Mouse (Mus musculus): Measurements from ENCODE around the gene Tbc1d15. TPM values are rescaled to one million over a fixed set of nuclear protein-coding genes. Genes with fewer than 3 reads are reported as not detected.

Tbc1d15 gene
- polyA plus RNA-seq, 1 experiment from 2014 or later: 35.0 TPM

GRCm38 (mm10) chr10:115232513-115232912 lies 18.8 kb downstream of the Tbc1d15 start:
- Histone ChIP-seq H3K9ac (no peak overlapping the region), H3K9me3 (ENCODE audit: control insufficient read depth, low read length) (no peaks in the 10 kb centered on the region), H3K4me3 (replicated peaks; ENCODE audit: low read length) (no peak overlapping the region), H3K36me3 (replicated peaks; ENCODE audit: control insufficient read depth, insufficient read depth) (peaks cover 40% of the 10 kb centered on the region), H3K4me2 (replicated peaks) (no peak overlapping the region), H3K4me1 (replicated peaks; ENCODE audit: control insufficient read depth, insufficient read depth, low read length) (no peaks in the 10 kb centered on the region), H3K27me3 (ENCODE audit: control insufficient read depth, insufficient read depth, low read length) (no peaks in the 10 kb centered on the region), H3K27ac (no peak overlapping the region)
- DNase-seq (ENCODE audit: low spot score): no peak
- no peak for ATAC-seq (ENCODE audit: low FRiP score)
- 87% methylated on average over 3 of the region's 3 CpGs for WGBS

DNA sequence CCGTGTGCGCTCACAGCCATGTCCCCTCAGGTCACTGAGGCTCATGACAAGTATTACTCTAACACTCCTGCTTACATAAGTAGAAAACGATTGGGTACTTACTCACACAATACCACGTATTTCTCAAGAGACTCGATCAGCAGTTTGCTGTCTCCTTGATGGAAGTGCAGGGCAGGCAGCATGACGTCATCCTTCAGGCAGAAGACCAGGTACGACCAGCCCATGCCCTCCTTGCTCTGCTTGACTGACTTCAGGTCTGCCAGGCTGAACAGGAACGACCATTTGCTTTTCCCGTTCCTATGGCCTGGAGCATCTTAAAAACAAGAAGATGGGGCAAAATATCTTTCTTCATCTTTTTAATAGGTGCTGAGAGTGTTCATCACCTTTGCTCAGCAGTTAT lies 22.2 kb downstream of the Tbc1d15 start:
- Histone ChIP-seq H3K9ac (no peak overlapping the region), H3K4me2 (replicated peaks) (no peak overlapping the region), H3K27ac (no peak overlapping the region), H3K4me1 (replicated peaks; ENCODE audit: control insufficient read depth, insufficient read depth, low read length) (no peaks in the 10 kb centered on the region), H3K36me3 (replicated peaks; ENCODE audit: control insufficient read depth, insufficient read depth) (peaks cover 35% of the 10 kb centered on the region), H3K4me3 (replicated peaks; ENCODE audit: low read length) (no peak overlapping the region), H3K9me3 (ENCODE audit: control insufficient read depth, low read length) (no peaks in the 10 kb centered on the region), H3K27me3 (ENCODE audit: control insufficient read depth, insufficient read depth, low read length) (no peaks in the 10 kb centered on the region)
- 90% methylated on average over 9 of the region's 9 CpGs for WGBS
- no peak for ATAC-seq (ENCODE audit: low FRiP score)
- no peak for DNase-seq (ENCODE audit: low spot score)

- H3K36me3 ChIP-seq (replicated peaks; ENCODE audit: control insufficient read depth, insufficient read depth): peaks cover 17% of the 10 kb centered on the region
- no peak overlapping the region for H3K9ac ChIP-seq
- no peaks in the 10 kb centered on the region for H3K9me3 ChIP-seq (ENCODE audit: control insufficient read depth, low read length)
- no peaks in the 10 kb centered on the region for H3K4me1 ChIP-seq (replicated peaks; ENCODE audit: control insufficient read depth, insufficient read depth, low read length)
- ATAC-seq (ENCODE audit: low FRiP score) (no peak), DNase-seq (ENCODE audit: low spot score) (no peak)
- H3K4me2 ChIP-seq (replicated peaks): no peak overlapping the region
- no peaks in the 10 kb centered on the region for H3K27me3 ChIP-seq (ENCODE audit: control insufficient read depth, insufficient read depth, low read length)
- WGBS: 92% methylated on average over 7 of the region's 7 CpGs
- no peak overlapping the region for H3K27ac ChIP-seq
- no peak overlapping the region for H3K4me3 ChIP-seq (replicated peaks; ENCODE audit: low read length)
These were observed 24.7 kb downstream of the Tbc1d15 start for GRCm38 (mm10) chr10:115226586-115226985.

DNA sequence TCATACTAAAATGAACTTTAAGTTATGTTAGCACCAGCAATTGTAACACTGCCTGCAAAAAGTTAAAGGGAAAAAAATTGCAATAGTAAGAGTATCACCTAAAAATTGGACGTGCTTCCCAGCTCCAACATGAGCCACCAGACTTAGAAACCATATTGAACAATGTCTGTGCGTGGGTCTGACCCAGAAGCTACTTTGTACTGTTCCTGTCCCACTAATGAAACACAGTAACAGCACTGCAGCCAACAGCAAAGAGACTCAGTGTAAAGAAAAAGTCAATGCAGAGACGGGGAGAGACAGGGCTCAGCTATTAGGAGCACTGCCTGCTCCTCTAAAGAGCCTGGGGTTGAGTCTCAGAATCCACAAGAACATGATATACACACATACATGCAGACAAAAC lies 27.4 kb downstream of the Tbc1d15 start:
- Histone ChIP-seq H3K36me3 (replicated peaks; ENCODE audit: control insufficient read depth, insufficient read depth) (peaks cover 18% of the 10 kb centered on the region), H3K4me1 (replicated peaks; ENCODE audit: control insufficient read depth, insufficient read depth, low read length) (no peaks in the 10 kb centered on the region), H3K9me3 (ENCODE audit: control insufficient read depth, low read length) (no peaks in the 10 kb centered on the region), H3K9ac (no peak overlapping the region), H3K4me3 (replicated peaks; ENCODE audit: low read length) (no peak overlapping the region), H3K4me2 (replicated peaks) (no peak overlapping the region), H3K27me3 (ENCODE audit: control insufficient read depth, insufficient read depth, low read length) (no peaks in the 10 kb centered on the region), H3K27ac (no peak overlapping the region)
- DNase-seq (ENCODE audit: low spot score) (no peak), ATAC-seq (ENCODE audit: low FRiP score) (no peak)
- 93% methylated on average over 3 of the region's 3 CpGs for WGBS

DNA sequence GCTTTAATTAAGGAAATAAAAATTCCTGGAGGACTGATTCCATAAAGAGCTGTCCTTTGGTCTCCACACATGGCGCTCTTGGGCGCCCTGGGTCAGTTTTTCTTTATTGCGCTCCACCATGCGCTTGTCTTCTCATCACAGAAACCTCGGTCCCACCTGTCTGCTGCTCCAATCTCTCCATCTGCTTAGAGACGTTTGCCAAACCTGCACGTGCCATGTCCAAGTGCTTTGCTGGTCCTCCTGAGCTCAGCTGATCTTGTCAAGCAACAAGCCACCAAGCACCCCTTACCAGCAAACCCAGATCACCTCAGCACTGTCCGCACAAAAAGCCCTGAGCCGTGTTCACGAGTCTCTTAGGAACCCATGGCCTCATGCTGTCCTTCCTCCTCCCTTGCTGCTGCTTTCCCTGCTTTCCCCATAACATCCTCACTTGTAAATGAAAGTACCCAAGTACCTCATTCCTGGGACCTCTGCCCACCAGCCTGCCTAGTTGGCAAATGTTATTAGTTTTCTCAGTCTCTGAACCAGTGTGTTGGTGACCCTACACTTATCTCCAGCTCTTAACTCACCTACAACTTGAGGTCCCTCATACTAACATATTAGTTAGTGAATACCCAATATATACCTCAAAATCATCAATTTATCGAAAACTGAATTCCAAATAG lies 38.2 kb downstream of the Tbc1d15 start:
- H3K4me2 ChIP-seq (replicated peaks): no peak overlapping the region
- ATAC-seq (ENCODE audit: low FRiP score) (no peak), DNase-seq (ENCODE audit: low spot score) (no peak)
- H3K4me1 ChIP-seq (replicated peaks; ENCODE audit: control insufficient read depth, insufficient read depth, low read length): no peaks in the 10 kb centered on the region
- H3K9ac ChIP-seq: no peak overlapping the region
- H3K27ac ChIP-seq: no peak overlapping the region
- 96% methylated on average over 11 of the region's 11 CpGs for WGBS
- no peaks in the 10 kb centered on the region for H3K27me3 ChIP-seq (ENCODE audit: control insufficient read depth, insufficient read depth, low read length)
- H3K4me3 ChIP-seq (replicated peaks; ENCODE audit: low read length): no peak overlapping the region
- peaks cover 63% of the 10 kb centered on the region for H3K36me3 ChIP-seq (replicated peaks; ENCODE audit: control insufficient read depth, insufficient read depth)
- no peaks in the 10 kb centered on the region for H3K9me3 ChIP-seq (ENCODE audit: control insufficient read depth, low read length)

- peaks cover 58% of the 10 kb centered on the region for H3K36me3 ChIP-seq (replicated peaks; ENCODE audit: control insufficient read depth, insufficient read depth)
- WGBS: 98% methylated on average over 3 of the region's 3 CpGs
These were observed 45.4 kb downstream of the Tbc1d15 start for GRCm38 (mm10) chr10:115205825-115206224.

DNA sequence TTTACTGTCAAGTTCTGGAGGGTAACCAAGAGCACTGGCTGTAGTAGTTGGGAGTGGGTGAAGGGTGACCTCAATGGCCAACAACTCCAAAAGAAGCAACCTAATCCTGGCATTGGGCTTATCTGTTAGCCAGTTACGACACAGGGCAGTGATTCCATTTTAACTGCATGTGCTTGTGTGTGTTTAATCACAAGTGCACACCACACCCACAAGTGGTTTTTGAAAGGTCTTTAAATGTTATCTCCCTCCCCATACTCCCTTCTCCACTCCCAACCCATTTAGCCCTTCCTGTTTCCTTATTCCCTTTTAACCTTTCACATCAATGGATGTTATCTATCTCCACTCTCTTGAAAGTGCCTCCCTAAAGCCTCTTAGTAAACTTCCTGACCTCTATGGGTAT lies 46.0 kb downstream of the Tbc1d15 start:
- H3K4me3 ChIP-seq (replicated peaks; ENCODE audit: low read length): no peak overlapping the region
- DNase-seq (ENCODE audit: low spot score) (no peak), ATAC-seq (ENCODE audit: low FRiP score) (no peak)
- 95% methylated on average over 1 of the region's 1 CpGs for WGBS
- no peaks in the 10 kb centered on the region for H3K9me3 ChIP-seq (ENCODE audit: control insufficient read depth, low read length)
- H3K4me2 ChIP-seq (replicated peaks): no peak overlapping the region
- H3K27me3 ChIP-seq (ENCODE audit: control insufficient read depth, insufficient read depth, low read length): no peaks in the 10 kb centered on the region
- H3K9ac ChIP-seq: no peak overlapping the region
- no peaks in the 10 kb centered on the region for H3K4me1 ChIP-seq (replicated peaks; ENCODE audit: control insufficient read depth, insufficient read depth, low read length)
- peaks cover 58% of the 10 kb centered on the region for H3K36me3 ChIP-seq (replicated peaks; ENCODE audit: control insufficient read depth, insufficient read depth)
- H3K27ac ChIP-seq: no peak overlapping the region

More at GRCm38 (mm10) chr10:115205825-115206224, 45.4 kb downstream of the Tbc1d15 start:
- H3K9ac ChIP-seq: no peak overlapping the region
- H3K4me2 ChIP-seq (replicated peaks): no peak overlapping the region
- H3K27me3 ChIP-seq (ENCODE audit: control insufficient read depth, insufficient read depth, low read length): no peaks in the 10 kb centered on the region
- no peak for ATAC-seq (ENCODE audit: low FRiP score)
- H3K27ac ChIP-seq: no peak overlapping the region
- H3K4me1 ChIP-seq (replicated peaks; ENCODE audit: control insufficient read depth, insufficient read depth, low read length): no peaks in the 10 kb centered on the region
- no peak for DNase-seq (ENCODE audit: low spot score)
- H3K9me3 ChIP-seq (ENCODE audit: control insufficient read depth, low read length): no peaks in the 10 kb centered on the region
- no peak overlapping the region for H3K4me3 ChIP-seq (replicated peaks; ENCODE audit: low read length)

GRCm38 (mm10) chr10:115191214-115191613 lies 60.1 kb downstream of the Tbc1d15 start:
- Histone ChIP-seq H3K27me3 (ENCODE audit: control insufficient read depth, insufficient read depth, low read length) (no peaks in the 10 kb centered on the region), H3K27ac (no peak overlapping the region), H3K9me3 (ENCODE audit: control insufficient read depth, low read length) (no peaks in the 10 kb centered on the region), H3K36me3 (replicated peaks; ENCODE audit: control insufficient read depth, insufficient read depth) (no peaks in the 10 kb centered on the region), H3K4me1 (replicated peaks; ENCODE audit: control insufficient read depth, insufficient read depth, low read length) (no peaks in the 10 kb centered on the region), H3K4me3 (replicated peaks; ENCODE audit: low read length) (no peak overlapping the region), H3K4me2 (replicated peaks) (no peak overlapping the region; the same call in 1 of the 2 replicates), H3K9ac (no peak overlapping the region)
- DNase-seq (ENCODE audit: low spot score) (peak; percentile 61), ATAC-seq (ENCODE audit: low FRiP score) (no peak)
- 67% methylated on average over 7 of the region's 7 CpGs for WGBS

DNA sequence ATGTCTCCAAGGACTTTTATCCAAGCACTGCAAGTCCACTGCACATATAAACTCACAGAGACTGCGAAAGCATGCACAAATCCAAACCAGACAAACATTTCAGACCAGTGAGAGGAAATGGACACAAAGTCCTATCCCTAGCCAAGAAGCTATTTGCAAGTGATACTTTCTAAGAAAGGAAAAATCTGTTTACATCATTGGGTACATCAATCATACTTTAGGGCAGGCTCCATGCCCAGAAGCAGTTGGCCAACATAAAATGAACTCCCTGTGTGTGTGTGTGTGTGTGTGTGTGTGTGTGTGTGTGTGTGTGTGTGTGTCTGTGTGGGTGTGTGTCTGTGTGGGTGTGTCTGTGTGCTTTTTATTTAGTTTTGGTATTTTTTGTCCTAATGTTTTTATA lies 63.9 kb downstream of the Tbc1d15 start:
- WGBS: 86% methylated on average over 1 of the region's 1 CpGs
- Histone ChIP-seq H3K4me3 (replicated peaks; ENCODE audit: low read length) (no peak overlapping the region), H3K27me3 (ENCODE audit: control insufficient read depth, insufficient read depth, low read length) (no peaks in the 10 kb centered on the region), H3K4me2 (replicated peaks) (no peak overlapping the region), H3K4me1 (replicated peaks; ENCODE audit: control insufficient read depth, insufficient read depth, low read length) (no peaks in the 10 kb centered on the region), H3K9me3 (ENCODE audit: control insufficient read depth, low read length) (no peaks in the 10 kb centered on the region), H3K27ac (no peak overlapping the region), H3K36me3 (replicated peaks; ENCODE audit: control insufficient read depth, insufficient read depth) (no peaks in the 10 kb centered on the region), H3K9ac (no peak overlapping the region)
- DNase-seq (ENCODE audit: low spot score): no peak
- no peak for ATAC-seq (ENCODE audit: low FRiP score)

DNA sequence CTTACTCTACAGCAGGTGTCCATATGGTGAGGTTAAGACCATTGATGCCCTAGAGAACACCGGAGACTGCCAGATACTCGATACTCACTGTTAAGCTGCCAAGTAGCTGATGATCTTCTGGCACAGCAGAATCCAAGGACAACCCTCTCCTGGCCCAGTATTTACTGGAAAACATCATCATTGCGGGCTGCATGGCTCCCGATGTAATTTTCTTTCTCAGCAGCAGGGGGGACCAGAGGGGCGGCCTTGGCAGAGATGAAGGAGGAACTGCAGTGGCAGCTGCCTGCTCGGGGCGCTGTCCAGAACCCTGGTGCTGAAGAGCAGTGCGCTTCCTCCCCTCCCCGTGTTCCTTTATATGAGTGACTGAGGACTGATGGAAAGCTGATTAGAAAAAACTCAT lies 66.6 kb downstream of the Tbc1d15 start, which contains the start of gene Tph2:
Tph2 (minus strand) TSS at position 326 of the 400 bp plus-strand sequence.
- peak; percentile 75 for ATAC-seq (ENCODE audit: low FRiP score)
- Histone ChIP-seq H3K4me2 (replicated peaks) (peak within 1 kb of the TSS; percentile 6; the same call in 1 of the 2 replicates), H3K9me3 (ENCODE audit: control insufficient read depth, low read length) (no peaks in the 10 kb centered on the region), H3K27me3 (ENCODE audit: control insufficient read depth, insufficient read depth, low read length) (no peaks in the 10 kb centered on the region), H3K27ac (no peak within 1 kb of the TSS), H3K36me3 (replicated peaks; ENCODE audit: control insufficient read depth, insufficient read depth) (no peaks in the 10 kb centered on the region), H3K4me1 (replicated peaks; ENCODE audit: control insufficient read depth, insufficient read depth, low read length) (no peaks in the 10 kb centered on the region), H3K4me3 (replicated peaks; ENCODE audit: low read length) (no peak within 1 kb of the TSS), H3K9ac (no peak within 1 kb of the TSS)
- WGBS: 9% methylated on average over 9 of the region's 9 CpGs
- peak; percentile 71 for DNase-seq (ENCODE audit: low spot score)
